Mouse (Mus musculus) ES-Bruce4 (cell line): ENCODE data around the gene Pank4. TPM values are rescaled to one million over a fixed set of nuclear protein-coding genes. Genes with fewer than 3 reads are reported as not detected.

Source experiments
- H3K27ac ChIP-seq: 2 replicates; pipeline ENCODE4 v1.5.1; 2012; ENCODE audit warnings: low read length, inconsistent platforms; ENCODE audit not compliant: insufficient read depth
- H3K27me3 ChIP-seq: 2 replicates; pipeline ENCODE4 v1.6.1; 2012; ENCODE audit warnings: mild to moderate bottlenecking, low read length, inconsistent platforms; ENCODE audit not compliant: control insufficient read depth, poor library complexity, insufficient read depth, severe bottlenecking
- H3K36me3 ChIP-seq: 2 replicates; pipeline ENCODE4 v1.6.1; 2012; ENCODE audit warnings: inconsistent platforms, mild to moderate bottlenecking, low read length, moderate library complexity; ENCODE audit not compliant: control insufficient read depth, poor library complexity, insufficient read depth, severe bottlenecking
- H3K4me1 ChIP-seq: one replicate; pipeline ENCODE4 v1.8.1; 2011; ENCODE audit warnings: low read length; ENCODE audit not compliant: control insufficient read depth, insufficient read depth
- H3K4me3 ChIP-seq: 2 replicates; pipeline ENCODE4 v1.5.1; 2011; ENCODE audit warnings: low read depth, mild to moderate bottlenecking, low read length
- H3K9ac ChIP-seq: 2 replicates; pipeline ENCODE4 v1.6.1; 2012; ENCODE audit warnings: low read depth, mild to moderate bottlenecking, inconsistent platforms; ENCODE audit not compliant: poor library complexity, severe bottlenecking
- H3K9me3 ChIP-seq: replicated peaks from 2 replicates; pipeline ENCODE4 v1.6.1; 2012; ENCODE audit warnings: mild to moderate bottlenecking, low read length, inconsistent platforms; ENCODE audit not compliant: control insufficient read depth, poor library complexity, insufficient read depth, severe bottlenecking
- CTCF ChIP-seq: IDR thresholded peaks from one replicate; pipeline ENCODE4 v1.8.1; 2011; ENCODE audit warnings: low read depth, low read length
- EP300 ChIP-seq: IDR thresholded peaks from 2 replicates; pipeline ENCODE4 v1.6.1; 2011; ENCODE audit warnings: low read depth, low read length; ENCODE audit not compliant: insufficient read depth
- POLR2A ChIP-seq: IDR thresholded peaks from one replicate; pipeline ENCODE4 v1.8.1; 2011; ENCODE audit warnings: low read length; ENCODE audit not compliant: insufficient read depth
- polyA plus RNA-seq: library from polyadenylated mRNA; stranded (reverse); fragments of >200 nt; gene quantifications from 2 replicates; pipeline ENCODE4 v1.2.4, GENCODE M21; 2011; ENCODE audit warnings: low read depth; ENCODE audit not compliant: missing spikeins, insufficient read depth, insufficient read length

The Pank4 gene
- polyA plus RNA-seq, 1 experiment: 21.5 TPM

- Histone ChIP-seq H3K4me1 (no peaks in the 10 kb centered on the region), H3K27ac (no peak overlapping the region), H3K9me3 (no peaks in the 10 kb centered on the region), H3K27me3 (no peaks in the 10 kb centered on the region), H3K9ac (no peak overlapping the region), H3K4me3 (no peak overlapping the region), H3K36me3 (no peaks in the 10 kb centered on the region)
- TF ChIP-seq CTCF (no peak), POLR2A (no peak), EP300 (no peak)
Measured at GRCm38 (mm10) chr4:154922931-154923330, 41.0 kb upstream of the Pank4 start.

DNA sequence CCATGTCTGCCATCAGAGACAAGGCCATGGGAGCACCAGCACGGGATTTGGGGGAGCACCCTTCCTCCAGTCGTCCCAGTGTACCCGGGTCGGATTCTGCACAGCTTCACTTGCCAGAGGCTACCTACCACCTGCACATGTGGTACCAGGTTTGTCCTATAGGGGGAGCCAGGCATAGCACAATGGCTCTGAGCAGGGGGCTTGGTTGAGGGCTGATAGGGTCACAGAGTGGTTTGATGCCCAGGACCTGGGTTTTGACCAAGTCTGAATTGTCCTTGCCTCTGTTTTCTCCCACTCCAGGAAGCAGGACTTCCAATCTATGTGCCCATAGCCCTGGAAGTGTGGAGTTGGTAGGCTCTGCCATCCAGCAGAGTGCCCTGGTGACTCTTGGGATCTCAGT is 38.5 kb upstream of the Pank4 start:
- H3K27me3 ChIP-seq: no peaks in the 10 kb centered on the region
- H3K27ac ChIP-seq: no peak overlapping the region
- TF ChIP-seq EP300 (no peak), CTCF (peak; percentile 66), POLR2A (no peak)
- H3K36me3 ChIP-seq: no peaks in the 10 kb centered on the region
- no peaks in the 10 kb centered on the region for H3K4me1 ChIP-seq
- H3K4me3 ChIP-seq: no peak overlapping the region
- H3K9me3 ChIP-seq: no peaks in the 10 kb centered on the region
- H3K9ac ChIP-seq: no peak overlapping the region

GRCm38 (mm10) chr4:154926969-154927898 is 36.7 kb upstream of the Pank4 start:
- Histone ChIP-seq H3K9me3 (no peaks in the 10 kb centered on the region), H3K27me3 (no peaks in the 10 kb centered on the region), H3K9ac (no peak overlapping the region), H3K36me3 (no peaks in the 10 kb centered on the region), H3K27ac (no peak overlapping the region), H3K4me1 (no peaks in the 10 kb centered on the region), H3K4me3 (no peak overlapping the region)
- TF ChIP-seq EP300 (no peak), CTCF (no peak)

DNA sequence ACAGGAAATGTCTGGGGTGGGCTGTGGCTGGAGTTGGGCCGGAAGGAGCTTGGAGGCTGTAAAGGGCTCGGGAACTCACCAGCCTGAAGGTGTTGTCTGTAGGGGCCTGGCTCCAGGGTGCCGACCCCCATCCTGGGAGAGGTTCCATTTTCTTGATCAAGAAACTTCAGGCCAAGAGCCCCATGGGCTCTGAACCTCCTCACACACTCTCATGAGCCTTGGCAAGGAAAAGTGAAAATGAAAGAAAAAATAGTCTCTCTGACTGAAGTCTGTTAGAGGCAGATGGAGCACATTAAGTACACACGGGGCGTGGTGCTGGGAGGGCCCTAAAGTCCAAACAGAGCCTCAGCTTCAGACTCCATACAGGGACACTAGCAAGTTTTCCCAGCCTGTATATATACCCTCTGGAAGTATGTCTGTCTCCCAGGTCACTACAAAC is 36.0 kb upstream of the Pank4 start:
- H3K9ac ChIP-seq: no peak overlapping the region
- no peaks in the 10 kb centered on the region for H3K27me3 ChIP-seq
- no peak overlapping the region for H3K27ac ChIP-seq
- H3K9me3 ChIP-seq: no peaks in the 10 kb centered on the region
- no peaks in the 10 kb centered on the region for H3K36me3 ChIP-seq
- no peaks in the 10 kb centered on the region for H3K4me1 ChIP-seq
- no peak overlapping the region for H3K4me3 ChIP-seq
- TF ChIP-seq CTCF (no peak), POLR2A (no peak), EP300 (no peak)

- no peaks in the 10 kb centered on the region for H3K36me3 ChIP-seq
- H3K27me3 ChIP-seq: no peaks in the 10 kb centered on the region
- H3K4me1 ChIP-seq: no peaks in the 10 kb centered on the region
- no peaks in the 10 kb centered on the region for H3K9me3 ChIP-seq
- H3K27ac ChIP-seq: no peak within 1 kb of the TSS
- no peak within 1 kb of the TSS for H3K4me3 ChIP-seq
- no peak within 1 kb of the TSS for H3K9ac ChIP-seq
- TF ChIP-seq POLR2A (no peak), EP300 (no peak), CTCF (no peak)
Measured at GRCm38 (mm10) chr4:154928395-154929087, 35.4 kb upstream of the Pank4 start, which contains the start of gene Tnfrsf14. Gene Tnfrsf14 (minus strand): TSS chr4:154928563.
